Mouse (Mus musculus) bone marrow, adult 2 months (tissue): ENCODE results near the gene Aebp1.

Source experiments
- CTCF ChIP-seq: fragments of 200-500 bp; IDR thresholded peaks from 2 replicates; pipeline ENCODE4 v1.5.1; 2011; ENCODE audit warnings: low read length, control low read depth; ENCODE audit not compliant: control insufficient read depth, insufficient read depth
- POLR2A ChIP-seq: fragments of 200-500 bp; IDR thresholded peaks from 2 replicates; pipeline ENCODE4 v1.6.1; 2011; ENCODE audit warnings: low read depth, mild to moderate bottlenecking, control low read depth, low read length, borderline replicate concordance; ENCODE audit not compliant: control insufficient read depth

DNA sequence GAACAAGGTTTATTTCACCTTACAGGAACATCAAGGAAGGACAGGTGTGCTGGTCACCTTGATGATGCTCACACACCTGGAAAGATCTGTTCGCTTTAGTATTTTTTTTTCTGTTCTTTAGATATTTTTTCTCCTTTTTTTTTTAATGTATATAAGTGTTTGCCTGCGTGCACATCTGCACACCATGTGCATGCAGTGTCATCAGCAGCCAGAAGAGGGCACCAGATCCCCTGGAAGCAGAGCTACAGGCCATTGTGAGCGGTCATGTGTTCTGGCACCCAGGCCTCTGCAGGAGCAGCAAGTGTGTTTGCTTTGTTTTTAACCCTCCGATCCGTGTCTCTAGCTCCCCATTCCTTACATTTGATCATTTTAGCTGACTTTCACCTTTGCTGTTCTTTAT is 18.2 kb downstream of the Aebp1 start:
- TF ChIP-seq CTCF, result peak; percentile 80
- no peak for TF ChIP-seq POLR2A
